Mouse (Mus musculus) kidney, adult 11 months (tissue): Measurements from ENCODE around the gene Chrm2.

ENCODE experiments used
- DNase-seq: peaks from one replicate; pipeline ENCODE4 v3.0.0; 2022

Chrm2 gene

DNA sequence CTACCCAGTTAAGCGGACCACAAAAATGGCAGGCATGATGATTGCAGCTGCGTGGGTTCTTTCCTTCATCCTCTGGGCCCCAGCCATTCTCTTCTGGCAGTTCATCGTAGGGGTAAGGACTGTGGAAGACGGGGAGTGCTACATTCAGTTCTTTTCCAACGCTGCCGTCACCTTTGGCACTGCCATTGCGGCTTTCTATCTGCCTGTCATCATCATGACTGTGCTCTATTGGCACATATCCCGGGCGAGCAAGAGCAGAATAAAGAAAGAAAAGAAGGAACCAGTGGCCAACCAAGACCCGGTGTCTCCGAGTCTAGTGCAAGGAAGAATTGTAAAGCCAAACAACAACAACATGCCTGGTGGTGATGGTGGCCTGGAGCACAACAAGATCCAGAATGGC lies 135.7 kb downstream of the Chrm2 start:
- no peak for DNase-seq

GRCm38 (mm10) chr6:36528509-36528908 lies 140.6 kb downstream of the Chrm2 start:
- no peak for DNase-seq

DNA sequence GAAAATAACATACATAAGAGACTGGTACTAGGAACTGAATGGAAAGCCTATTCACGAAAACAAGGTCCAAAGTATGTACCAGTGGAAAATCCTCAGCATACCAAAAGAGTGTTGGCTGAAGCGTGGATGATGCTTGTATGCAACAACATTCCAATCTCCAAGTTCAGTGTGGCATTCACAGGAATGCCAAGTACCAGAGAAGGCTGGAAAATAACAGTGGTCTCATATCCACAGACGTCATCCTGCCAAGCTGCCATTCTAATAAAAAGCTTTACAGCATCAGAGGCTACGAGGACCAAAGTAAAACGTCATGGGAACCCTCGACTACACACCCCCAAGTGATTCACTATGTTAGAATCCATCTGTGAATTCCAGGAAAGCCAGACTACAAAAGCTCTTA lies 153.4 kb downstream of the Chrm2 start:
- no peak for DNase-seq

DNA sequence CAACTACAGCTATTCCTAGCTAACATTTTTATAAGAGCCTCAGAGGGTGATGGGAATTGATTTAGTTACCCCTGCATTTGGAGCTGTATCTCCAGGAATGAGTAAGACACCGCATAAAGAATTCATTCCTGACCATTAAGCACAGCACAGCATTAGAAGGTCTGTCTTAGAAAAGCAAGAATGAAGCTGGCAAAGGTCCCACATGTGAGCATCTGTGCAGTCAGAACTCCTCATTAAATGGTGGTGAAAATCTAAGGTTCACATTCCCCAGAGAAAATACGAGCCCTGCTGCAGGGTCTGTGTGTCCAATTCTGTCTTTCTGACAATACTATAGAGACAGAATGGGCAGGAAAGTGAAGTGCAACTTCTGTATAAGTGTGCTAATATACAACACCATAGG lies 179.0 kb downstream of the Chrm2 start:
- no peak for DNase-seq
